16 mouse cellular contexts compared by ENCODE assay signal in the genomic region with DNA sequence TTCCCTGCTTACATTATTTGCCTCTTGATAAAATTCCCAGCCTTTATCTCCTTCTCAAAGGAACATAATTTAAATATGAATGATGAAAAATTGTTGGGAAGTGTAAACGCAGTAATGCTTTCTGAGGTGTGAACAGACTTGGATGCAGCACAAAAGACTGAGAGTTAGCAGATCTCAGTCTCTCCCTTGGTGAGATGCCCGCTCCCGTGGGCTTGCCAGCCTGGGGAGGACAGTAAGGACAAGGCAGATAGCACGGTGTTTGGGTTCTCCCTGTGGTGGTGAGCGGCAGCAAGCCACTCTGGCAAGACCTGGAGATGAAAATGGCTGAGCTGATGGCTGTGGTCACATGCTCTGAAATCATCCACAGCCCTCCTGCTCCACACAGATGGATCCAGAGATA.
DNase-seq lines count a peak whose midpoint lies in the region; ATAC-seq and TF ChIP-seq lines count a peak whose summit lies in the region.
"Had no signal": no experiment of that assay in that cellular context is flagged by ENCODE, and none has a peak within 500 bp of the region (broad histone marks: within the 10 kb centered on the region; RNA-seq: fewer than 3 reads in every experiment).

No protein-coding gene starts in this region.

- H3K9me3 ChIP-seq in forebrain, embryonic 14.5 days (replicated peaks; ENCODE audit: control insufficient read depth, low read length): no peaks in the 10 kb centered on the region
- no peaks in the 10 kb centered on the region for H3K9me3 ChIP-seq in forebrain, embryonic 12.5 days
- no peaks in the 10 kb centered on the region for H3K9me3 ChIP-seq in liver, postnatal 0 days (ENCODE audit: low read length)
- H3K9me3 ChIP-seq: embryonic facial prominence, embryonic 12.5 days; hindbrain, embryonic 15.5 days had no signal

- no peak for TF ChIP-seq CTCF in liver, postnatal 0 days (IDR thresholded peaks at IDR 0.05; ENCODE audit: low read depth)

- WGBS in forebrain, embryonic 14.5 days: 29% methylated on average over 5 of the region's 5 CpGs
- WGBS in forebrain, embryonic 12.5 days: 68% methylated on average over 5 of the region's 5 CpGs
- 66% methylated on average over 5 of the region's 5 CpGs for WGBS in liver, postnatal 0 days (ENCODE audit: insufficient replicate concordance)

- H3K27me3 ChIP-seq in forebrain, embryonic 14.5 days (replicated peaks; ENCODE audit: control insufficient read depth, insufficient read depth, low read length): no peaks in the 10 kb centered on the region
- H3K27me3 ChIP-seq in forebrain, embryonic 12.5 days: no peaks in the 10 kb centered on the region
- no peaks in the 10 kb centered on the region for H3K27me3 ChIP-seq in liver, postnatal 0 days (ENCODE audit: insufficient read depth, low read length)
- H3K27me3 ChIP-seq: embryonic facial prominence, embryonic 12.5 days; heart, embryonic 13.5 days; hindbrain, embryonic 15.5 days had no signal

- peak; percentile 65 for DNase-seq in forebrain, embryonic 14.5 days (ENCODE audit: low spot score)
- peak; percentile 41 for DNase-seq in left cerebral cortex, postnatal 4 days
- no peak for DNase-seq in left cerebral cortex, adult 9 months (ENCODE audit: low spot score in 2 of 2)
- peak; percentile 41 for DNase-seq in Muller cell, postnatal 12 days (ENCODE audit: inconsistent ontology term)
- DNase-seq in brain, adult 2 months (ENCODE audit: low read depth, low spot score): peak; percentile 36
- no peak for DNase-seq in liver, postnatal 0 days
- DNase-seq: adrenal gland, adult 8-10 months; adrenal gland, postnatal 36 days; cerebellum, adult 18-20 months; gastrocnemius, postnatal 14 days; heart, postnatal 36 days had no signal

- no peak overlapping the region for H3K4me3 ChIP-seq in forebrain, embryonic 14.5 days (ENCODE audit: low read depth, low read length)
- no peak overlapping the region for H3K4me3 ChIP-seq in forebrain, embryonic 12.5 days (replicated peaks)
- H3K4me3 ChIP-seq in liver, postnatal 0 days (ENCODE audit: low read depth, low read length): no peak overlapping the region
- H3K4me3 ChIP-seq: embryonic facial prominence, embryonic 12.5 days; heart, embryonic 13.5 days; hindbrain, embryonic 15.5 days had no signal

- no peak overlapping the region for H3K4me2 ChIP-seq in forebrain, embryonic 14.5 days (ENCODE audit: low read length)
- no peak overlapping the region for H3K4me2 ChIP-seq in forebrain, embryonic 12.5 days
- H3K4me2 ChIP-seq in liver, postnatal 0 days (ENCODE audit: low read depth, low read length): no peak overlapping the region
- H3K4me2 ChIP-seq: embryonic facial prominence, embryonic 12.5 days; heart, embryonic 13.5 days; hindbrain, embryonic 15.5 days had no signal

- no peaks in the 10 kb centered on the region for H3K36me3 ChIP-seq in forebrain, embryonic 14.5 days (ENCODE audit: control insufficient read depth, insufficient read depth, low read length)
- no peaks in the 10 kb centered on the region for H3K36me3 ChIP-seq in forebrain, embryonic 12.5 days (replicated peaks)
- no peaks in the 10 kb centered on the region for H3K36me3 ChIP-seq in liver, postnatal 0 days (replicated peaks; ENCODE audit: insufficient read depth, low read length)
- H3K36me3 ChIP-seq: embryonic facial prominence, embryonic 12.5 days; heart, embryonic 13.5 days; hindbrain, embryonic 15.5 days had no signal

- intact Hi-C loops in left cerebral cortex, postnatal 4 days (cut with DNase I): no loop called here

- H3K4me1 ChIP-seq in forebrain, embryonic 14.5 days (ENCODE audit: control insufficient read depth, insufficient read depth, low read length): peaks cover 3% of the 10 kb centered on the region
- no peaks in the 10 kb centered on the region; the same call in 1 of the 2 replicates for H3K4me1 ChIP-seq in forebrain, embryonic 12.5 days
- no peaks in the 10 kb centered on the region for H3K4me1 ChIP-seq in liver, postnatal 0 days (ENCODE audit: insufficient read depth)
- H3K4me1 ChIP-seq: embryonic facial prominence, embryonic 12.5 days; heart, embryonic 13.5 days; hindbrain, embryonic 15.5 days had no signal

- TF ChIP-seq EP300 in liver, postnatal 0 days (IDR thresholded peaks at IDR 0.05; ENCODE audit: low read depth): no peak

- H3K9ac ChIP-seq in forebrain, embryonic 14.5 days (ENCODE audit: low read length): no peak overlapping the region
- H3K9ac ChIP-seq in forebrain, embryonic 12.5 days: no peak overlapping the region
- H3K9ac ChIP-seq in liver, postnatal 0 days (replicated peaks): no peak overlapping the region
- H3K9ac ChIP-seq: embryonic facial prominence, embryonic 12.5 days; heart, embryonic 13.5 days; hindbrain, embryonic 15.5 days had no signal

- 0 out of 2 replicates have a peak overlapping the region, but pooled peaks have one; percentile 10 for H3K27ac ChIP-seq in forebrain, embryonic 14.5 days (ENCODE audit: low read depth, low read length)
- H3K27ac ChIP-seq in forebrain, embryonic 12.5 days: no peak overlapping the region
- H3K27ac ChIP-seq in liver, postnatal 0 days (ENCODE audit: low read depth): no peak overlapping the region
- H3K27ac ChIP-seq: embryonic facial prominence, embryonic 12.5 days; heart, embryonic 13.5 days; hindbrain, embryonic 15.5 days had no signal

- peak; percentile 54; the same call in 1 of the 2 replicates for ATAC-seq in forebrain, embryonic 14.5 days
- ATAC-seq in forebrain, embryonic 12.5 days (ENCODE audit: low FRiP score): no peak
- no peak for ATAC-seq in liver, postnatal 0 days
- ATAC-seq: intestine, embryonic 16.5 days had no signal

Comparison
In these comparisons a context has a peak if more than half of its experiments do, and no peak if none do; other contexts are left out.
1. DNase-seq: peak in forebrain, embryonic 14.5 days (single experiment), left cerebral cortex, postnatal 4 days (single experiment), Muller cell, postnatal 12 days (single experiment) and brain, adult 2 months (single experiment); none in left cerebral cortex, adult 9 months (0 of 2) and liver, postnatal 0 days (single experiment).